Mouse (Mus musculus): ENCODE results near the gene Yes1.

GRCm38 (mm10) chr5:32564697-32565096 is 46.3 kb upstream of the Yes1 start:
- TF ChIP-seq CTCF (IDR thresholded peaks at IDR 0.05; ENCODE audit: borderline replicate concordance, insufficient read depth, low read depth, low read length) (no peak), POLR2A (IDR thresholded peaks at IDR 0.05; ENCODE audit: borderline replicate concordance, insufficient read depth, low read length) (no peak)
